Mouse (Mus musculus) hindbrain, embryonic 14.5 days (tissue): Measurements from ENCODE around the gene Polr2a. TPM values are rescaled to one million over a fixed set of nuclear protein-coding genes. Genes with fewer than 3 reads are reported as not detected.

Experiments used
- ATAC-seq: fragments of 200-750 bp; cut with Nextera tagmentation; 2 replicates; pipeline ENCODE4 v1.8.0; 2017; ENCODE audit warnings: moderate number of reproducible peaks, mild to moderate bottlenecking, moderate TSS enrichment, moderate library complexity; ENCODE audit not compliant: low FRiP score
- DNase-seq: peaks from one replicate; pipeline ENCODE4 v3.0.0-alpha.2; 2015; ENCODE audit warnings: low spot score
- H3K27ac ChIP-seq: fragments of 300-500 bp; sonication (generic); 2 replicates; pipeline ENCODE4 v1.5.1; 2014; ENCODE audit warnings: mild to moderate bottlenecking, moderate library complexity
- H3K27me3 ChIP-seq: fragments of 300-500 bp; sonication (generic); 2 replicates; pipeline ENCODE4 v1.6.1; 2014; ENCODE audit warnings: mild to moderate bottlenecking, low read length, mixed read lengths; ENCODE audit not compliant: control insufficient read depth, insufficient read depth
- H3K36me3 ChIP-seq: fragments of 300-500 bp; sonication (generic); replicated peaks from 2 replicates; pipeline ENCODE4 v1.6.1; 2014; ENCODE audit not compliant: control insufficient read depth, insufficient read depth
- H3K4me1 ChIP-seq: fragments of 300-500 bp; sonication (generic); replicated peaks from 2 replicates; pipeline ENCODE4 v1.6.1; 2014; ENCODE audit warnings: antibody characterized with exemption, low read length, mixed read lengths; ENCODE audit not compliant: control insufficient read depth, insufficient read depth
- H3K4me2 ChIP-seq: fragments of 300-500 bp; sonication (generic); replicated peaks from 2 replicates; pipeline ENCODE4 v1.6.1; 2014; ENCODE audit warnings: mild to moderate bottlenecking, moderate library complexity
- H3K4me3 ChIP-seq: fragments of 300-500 bp; sonication (generic); replicated peaks from 2 replicates; pipeline ENCODE4 v1.5.1; 2014; ENCODE audit warnings: mild to moderate bottlenecking, low read length
- H3K9ac ChIP-seq: fragments of 300-500 bp; sonication (generic); 2 replicates; pipeline ENCODE4 v1.6.1; 2014
- H3K9me3 ChIP-seq: fragments of 300-500 bp; sonication (generic); 2 replicates; pipeline ENCODE4 v1.6.1; 2016; ENCODE audit warnings: low read length; ENCODE audit not compliant: control insufficient read depth
- whole genome bisulfite sequencing: fragments of 180-500 bp; shearing (Covaris S2); extraction: QIAGEN DNeasy Blood & Tissue Kit; methylation state at CpG from one replicate; pipeline ENCODE4 v1.1.7; 2014; 5-methylcytosine and 5-hydroxymethylcytosine counted together
- polyA plus RNA-seq: library from polyadenylated mRNA; unstranded; fragments of >200 nt; fragmentation: Nextera tagmentation; extraction: Ambion mirVana; gene quantifications from 2 replicates; pipeline ENCODE4 v1.2.1, GENCODE M21; 2014

The Polr2a gene
- polyA plus RNA-seq, 1 experiment from 2014 or later: 24.3 TPM

DNA sequence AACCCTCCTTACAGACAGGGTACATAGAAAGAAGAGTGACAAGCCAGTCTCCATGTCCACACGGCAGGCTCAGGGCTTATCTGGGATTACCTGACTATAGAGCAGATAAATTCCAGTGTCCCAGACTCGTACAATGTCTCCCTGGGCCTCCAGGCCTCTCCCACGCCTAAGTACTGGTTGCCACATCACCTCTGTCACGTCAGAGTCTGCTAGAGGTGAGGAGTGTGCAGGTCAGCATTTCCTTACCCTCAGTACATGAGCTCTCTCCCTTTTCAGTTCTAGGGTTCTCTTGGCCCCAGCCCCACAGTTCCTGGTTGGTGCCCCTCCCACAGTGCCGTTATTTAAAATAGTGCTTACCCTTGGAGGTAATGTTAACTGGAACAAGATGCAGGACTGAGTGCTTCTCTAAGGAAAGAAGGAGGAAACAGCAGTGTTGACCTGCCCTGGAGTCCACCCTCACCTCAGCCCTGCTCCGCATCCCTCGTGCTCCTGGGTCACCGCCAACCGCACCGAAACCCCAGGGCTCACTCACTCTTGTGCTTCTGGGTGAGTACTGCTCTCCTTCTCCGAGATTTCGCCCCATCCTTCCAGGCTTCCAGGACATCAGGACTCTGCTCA is 74.2 kb downstream of the Polr2a start:
- DNase-seq: no peak
- peaks cover 9% of the 10 kb centered on the region for H3K36me3 ChIP-seq
- H3K27me3 ChIP-seq: no peaks in the 10 kb centered on the region
- H3K27ac ChIP-seq: no peak overlapping the region
- WGBS: 84% methylated on average over 12 of the region's 12 CpGs
- peak overlapping the region; percentile 13; the same call in 1 of the 2 replicates for H3K9ac ChIP-seq
- no peak overlapping the region for H3K4me3 ChIP-seq
- no peak for ATAC-seq
- no peaks in the 10 kb centered on the region for H3K9me3 ChIP-seq
- H3K4me2 ChIP-seq: no peak overlapping the region
- H3K4me1 ChIP-seq: peaks cover 25% of the 10 kb centered on the region

Other genes with a start within 250 kb of the Polr2a start
- 4.8 and 4.9 TPM in 2 replicates for gene Dnah2, start 209.5 kb downstream of the Polr2a start, polyA plus RNA-seq
- 39.9 and 40.8 TPM in 2 replicates for gene Efnb3, start 198.4 kb downstream of the Polr2a start, polyA plus RNA-seq
- 15.6 and 16.8 TPM in 2 replicates for gene Wrap53, start 178.4 kb downstream of the Polr2a start, polyA plus RNA-seq
- gene Trp53, start 178.3 kb downstream of the Polr2a start, polyA plus RNA-seq: 55.7 TPM in 2 replicates
- 72.1 and 94.2 TPM in 2 replicates for gene Atp1b2, start 152.7 kb downstream of the Polr2a start, polyA plus RNA-seq
- gene Shbg, start 140.7 kb downstream of the Polr2a start, polyA plus RNA-seq: not detected in 2 replicates
- gene Sat2, start 136.6 kb downstream of the Polr2a start, polyA plus RNA-seq: 16.9 and 24.5 TPM in 2 replicates
- 27.9 and 35.1 TPM in 2 replicates for gene Fxr2, start 125.6 kb downstream of the Polr2a start, polyA plus RNA-seq
- gene Sox15, start 103.3 kb downstream of the Polr2a start, polyA plus RNA-seq: not detected in 2 replicates
- gene Mpdu1, start 96.0 kb downstream of the Polr2a start, polyA plus RNA-seq: 47.4 and 63.7 TPM in 2 replicates
- 8.0 and 10.3 TPM in 2 replicates for gene Cd68, start 92.5 kb downstream of the Polr2a start, polyA plus RNA-seq
- gene Eif4a1, start 86.2 kb downstream of the Polr2a start, polyA plus RNA-seq: 559 and 579 TPM in 2 replicates
- 96.2 and 99.2 TPM in 2 replicates for gene Senp3, start 76.6 kb downstream of the Polr2a start, polyA plus RNA-seq
- gene Tnfsf13, start 72.9 kb downstream of the Polr2a start, polyA plus RNA-seq: 0.20 and 0.55 TPM in 2 replicates
- 4.2 and 5.0 TPM in 2 replicates for gene Tnfsf12, start 62.8 kb downstream of the Polr2a start, polyA plus RNA-seq
- gene Tnfsfm13, start 62.5 kb downstream of the Polr2a start, polyA plus RNA-seq: 1.1 and 2.6 TPM in 2 replicates
- gene Slc35g3, start 3.3 kb upstream of the Polr2a start, polyA plus RNA-seq: 0.27 and 0.39 TPM in 2 replicates
- gene Zbtb4, start 7.3 kb upstream of the Polr2a start, polyA plus RNA-seq: 4.6 TPM in 2 replicates
- 1.4 and 1.6 TPM in 2 replicates for gene Chrnb1, start 37.3 kb upstream of the Polr2a start, polyA plus RNA-seq
- 4.3 TPM in 2 replicates for gene Fgf11, start 43.2 kb upstream of the Polr2a start, polyA plus RNA-seq
- gene Tmem102, start 47.0 kb upstream of the Polr2a start, polyA plus RNA-seq: 0.90 and 1.9 TPM in 2 replicates
- not detected in 2 replicates for gene Gm39566, start 56.7 kb upstream of the Polr2a start, polyA plus RNA-seq
- gene Spem2, start 59.8 kb upstream of the Polr2a start, polyA plus RNA-seq: not detected in 2 replicates
- gene Spem1, start 63.5 kb upstream of the Polr2a start, polyA plus RNA-seq: 0.40 and 0.44 TPM in 2 replicates
- gene Nlgn2, start 79.1 kb upstream of the Polr2a start, polyA plus RNA-seq: 22.3 and 24.7 TPM in 2 replicates
- 321 and 409 TPM in 2 replicates for gene Tmem256, start 79.9 kb upstream of the Polr2a start, polyA plus RNA-seq
- 39.3 and 39.8 TPM in 2 replicates for gene Plscr3, start 87.7 kb upstream of the Polr2a start, polyA plus RNA-seq
- not detected in 2 replicates for gene Tnk1, start 100.1 kb upstream of the Polr2a start, polyA plus RNA-seq
- not detected in 2 replicates for gene Tmem95, start 119.4 kb upstream of the Polr2a start, polyA plus RNA-seq
- gene Kctd11, start 122.8 kb upstream of the Polr2a start, polyA plus RNA-seq: 2.2 and 2.3 TPM in 2 replicates
- 0.20 and 0.33 TPM in 2 replicates for gene Acap1, start 136.9 kb upstream of the Polr2a start, polyA plus RNA-seq
- gene 2810408A11Rik, start 142.3 kb upstream of the Polr2a start, polyA plus RNA-seq: 5.4 and 7.6 TPM in 2 replicates
- 25.6 and 28.1 TPM in 2 replicates for gene Neurl4, start 142.4 kb upstream of the Polr2a start, polyA plus RNA-seq
- gene Gps2, start 155.3 kb upstream of the Polr2a start, polyA plus RNA-seq: 50.4 and 56.5 TPM in 2 replicates
- 1,061 and 1,077 TPM in 2 replicates for gene Eif5a, start 163.3 kb upstream of the Polr2a start, polyA plus RNA-seq
- 7.1 and 7.3 TPM in 2 replicates for gene Ybx2, start 177.2 kb upstream of the Polr2a start, polyA plus RNA-seq
- gene Slc2a4, start 189.6 kb upstream of the Polr2a start, polyA plus RNA-seq: 2.2 and 2.3 TPM in 2 replicates
- gene Cldn7, start 206.1 kb upstream of the Polr2a start, polyA plus RNA-seq: 0.32 and 0.47 TPM in 2 replicates
- 25.5 and 29.4 TPM in 2 replicates for gene Ctdnep1, start 222.5 kb upstream of the Polr2a start, polyA plus RNA-seq
- 168 and 169 TPM in 2 replicates for gene Elp5, start 223.9 kb upstream of the Polr2a start, polyA plus RNA-seq
- gene Gabarap, start 232.5 kb upstream of the Polr2a start, polyA plus RNA-seq: 624 and 628 TPM in 2 replicates
- gene Phf23, start 237.1 kb upstream of the Polr2a start, polyA plus RNA-seq: 38.0 and 38.4 TPM in 2 replicates
- gene Dvl2, start 242.0 kb upstream of the Polr2a start, polyA plus RNA-seq: 17.9 and 20.9 TPM in 2 replicates